Comparison of ENCODE assay signal across 8 mouse cellular contexts in the genomic region with DNA sequence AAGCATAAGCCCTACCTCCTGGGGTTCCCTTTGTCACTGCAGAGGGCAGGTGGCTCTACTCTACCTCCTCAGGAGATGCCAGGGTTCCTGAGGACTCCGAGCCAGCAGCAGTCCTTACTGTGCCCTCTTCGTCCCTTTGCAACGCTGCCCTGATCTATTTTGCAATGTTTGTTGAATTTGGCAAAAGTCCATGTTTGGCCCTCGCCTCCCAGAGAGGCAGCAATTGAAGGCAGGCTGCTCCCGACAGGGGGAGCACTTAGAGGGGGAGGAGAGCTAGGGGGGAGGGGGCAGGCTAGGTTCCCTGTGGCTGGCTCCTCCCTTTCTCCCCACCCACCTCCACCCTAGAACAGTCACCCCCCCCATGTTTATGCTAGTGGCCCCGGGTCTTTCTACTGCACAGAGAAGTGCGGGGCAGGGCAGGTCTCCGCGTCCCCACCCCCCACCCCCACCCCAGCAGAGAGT. TPM values are rescaled to one million over a fixed set of nuclear protein-coding genes. Genes with fewer than 3 reads are reported as not detected.
DNase-seq lines count a peak whose midpoint lies in the region; ATAC-seq and TF ChIP-seq lines count a peak whose summit lies in the region.

No protein-coding gene starts in this region.

- TF ChIP-seq POLR2A in CH12.LX (IDR thresholded peaks at IDR 0.05; ENCODE audit: low read depth, low read length): no peak

- no peaks in the 10 kb centered on the region for H3K9me3 ChIP-seq in CH12.LX (replicated peaks; ENCODE audit: low read length)
- H3K9me3 ChIP-seq in liver, embryonic 11.5 days (ENCODE audit: control insufficient read depth, low read length): no peaks in the 10 kb centered on the region
- H3K9me3 ChIP-seq in stomach, embryonic 14.5 days (ENCODE audit: control insufficient read depth, low read depth, low read length): no peaks in the 10 kb centered on the region

- H3K9ac ChIP-seq in CH12.LX (ENCODE audit: insufficient read depth, low read depth): no peak overlapping the region
- no peak overlapping the region for H3K9ac ChIP-seq in liver, embryonic 11.5 days (ENCODE audit: low read depth, low read length)
- no peak overlapping the region; the same call in 1 of the 2 replicates for H3K9ac ChIP-seq in stomach, embryonic 14.5 days (replicated peaks; ENCODE audit: low read depth, low read length)

- TF ChIP-seq RAD21 in CH12.LX (IDR thresholded peaks at IDR 0.05; ENCODE audit: low read depth, low read length): no peak

- no peaks in the 10 kb centered on the region for H3K79me2 ChIP-seq in CH12.LX (replicated peaks; ENCODE audit: control insufficient read depth, extremely low read depth, insufficient read depth, poor library complexity, severe bottlenecking)

- no peaks in the 10 kb centered on the region for H3K36me3 ChIP-seq in CH12.LX (replicated peaks in 1 of 2; ENCODE audit: control insufficient read depth in 1 of 2, insufficient read depth in 1 of 2, low read length in 1 of 2)
- H3K36me3 ChIP-seq in liver, embryonic 11.5 days (ENCODE audit: control insufficient read depth, insufficient read depth, low read length): no peaks in the 10 kb centered on the region
- no peaks in the 10 kb centered on the region for H3K36me3 ChIP-seq in stomach, embryonic 14.5 days (ENCODE audit: control insufficient read depth, insufficient read depth, low read length)

- H3K4me2 ChIP-seq in CH12.LX (ENCODE audit: insufficient read depth, low read depth, poor library complexity, severe bottlenecking): no peak overlapping the region
- peak overlapping the region; percentile 33 for H3K4me2 ChIP-seq in liver, embryonic 11.5 days
- peak overlapping the region; percentile 10 for H3K4me2 ChIP-seq in stomach, embryonic 14.5 days (replicated peaks; ENCODE audit: low read depth, low read length)

- TF ChIP-seq EP300 in CH12.LX (IDR thresholded peaks at IDR 0.05; ENCODE audit: low read length): no peak

- peak; percentile 60 for ATAC-seq in cerebellum, adult (ENCODE audit: insufficient number of reproducible peaks, low FRiP score, low TSS enrichment)
- ATAC-seq in liver, embryonic 11.5 days (replicated peaks; ENCODE audit: low FRiP score): peak; percentile 57
- peak; percentile 56; the same call in 1 of the 2 replicates for ATAC-seq in stomach, embryonic 14.5 days (ENCODE audit: insufficient number of reproducible peaks, insufficient read depth, low FRiP score, low read depth)

- H3K27ac ChIP-seq in CH12.LX (ENCODE audit: insufficient read depth, low read depth): no peak overlapping the region
- H3K27ac ChIP-seq in liver, embryonic 11.5 days (ENCODE audit: low read depth, low read length): 0 out of 2 replicates have a peak overlapping the region, but pooled peaks have one; percentile 19
- no peak overlapping the region for H3K27ac ChIP-seq in stomach, embryonic 14.5 days (ENCODE audit: low read length)

- dilution Hi-C loops in CH12.LX (cut with MboI; ENCODE audit: extremely low pct_ligation_motif_present, extremely low pct_unique_long_range_greater_than_20kb, low sequenced_read_pairs): no loop called here

- peak in 1 of 2 experiments; percentile 40; a peak in 2 of 4 replicates for TF ChIP-seq CTCF in CH12.LX (conservative IDR thresholded peaks at IDR 0.05 in 1 of 2, IDR thresholded peaks at IDR 0.05 in 1 of 2; ENCODE audit: low read depth in 2 of 2, low read length in 2 of 2)

- peaks cover 47% of the 10 kb centered on the region for H3K27me3 ChIP-seq in CH12.LX (replicated peaks)
- H3K27me3 ChIP-seq in liver, embryonic 11.5 days (replicated peaks; ENCODE audit: control insufficient read depth, insufficient read depth, low read length): no peaks in the 10 kb centered on the region; the same call in 1 of the 2 replicates
- H3K27me3 ChIP-seq in stomach, embryonic 14.5 days (ENCODE audit: control insufficient read depth, insufficient read depth, low read length): no peaks in the 10 kb centered on the region

- H3K4me1 ChIP-seq in CH12.LX (ENCODE audit: control insufficient read depth in 1 of 2, insufficient read depth in 2 of 2): peaks cover 4 to 7% of the 10 kb centered on the region in 2 experiments; a peak in 2 of 4 replicates
- peaks cover 6% of the 10 kb centered on the region; the same call in 1 of the 2 replicates for H3K4me1 ChIP-seq in liver, embryonic 11.5 days (replicated peaks; ENCODE audit: control insufficient read depth, insufficient read depth, low read length)
- peaks cover 7% of the 10 kb centered on the region; the same call in 1 of the 2 replicates for H3K4me1 ChIP-seq in stomach, embryonic 14.5 days (ENCODE audit: control insufficient read depth, insufficient read depth, low read length)

- WGBS in liver, embryonic 11.5 days: 13% methylated on average over 9 of the region's 9 CpGs
- WGBS in stomach, embryonic 14.5 days: 5% methylated on average over 9 of the region's 9 CpGs

- no peak overlapping the region for H3K4me3 ChIP-seq in CH12.LX (replicated peaks in 1 of 3; ENCODE audit: low read depth in 2 of 3, low read length in 2 of 3, poor library complexity in 1 of 3)
- H3K4me3 ChIP-seq in liver, embryonic 11.5 days (ENCODE audit: low read depth, low read length): no peak overlapping the region
- no peak overlapping the region for H3K4me3 ChIP-seq in stomach, embryonic 14.5 days (ENCODE audit: low read depth, low read length)

- intact Hi-C loops in heart, postnatal 14 days (cut with DNase I): loop anchor here (5.0 kb wide), 1 partner anchor 54 kb away; the partner anchor contains the start of gene Itih1

- in situ Hi-C loops in CH12.LX (cut with MboI; ENCODE audit: low pct_ligation_motif_present, low pct_unique_long_range_greater_than_20kb, low sequenced_read_pairs): no loop called here

- no peak for DNase-seq in cerebellum, postnatal 4 days (ENCODE audit: low spot score in 2 of 2)
- DNase-seq in CH12.LX (ENCODE audit: extremely low read depth): no peak
- peak; percentile 16 to 48 for DNase-seq in cerebellum, postnatal 14 days
- DNase-seq in heart, postnatal 14 days: peak; percentile 65 to 71
- DNase-seq in liver, embryonic 11.5 days (ENCODE audit: low spot score): no peak
- no peak for DNase-seq in spleen, postnatal 4 days (ENCODE audit: low spot score in 2 of 2)

TF ChIP-seq in CH12.LX, 34 proteins besides CTCF, POLR2A, EP300 and RAD21:
- TF ChIP-seq MEF2A (IDR thresholded peaks at IDR 0.05; ENCODE audit: borderline replicate concordance, low read depth, low read length): no peak
- TF ChIP-seq ELF1 (IDR thresholded peaks at IDR 0.05; ENCODE audit: low read depth, low read length): no peak
- no peak for TF ChIP-seq JUND (conservative IDR thresholded peaks at IDR 0.05; ENCODE audit: low read depth, low read length)
- TF ChIP-seq SMC3 (IDR thresholded peaks at IDR 0.05; ENCODE audit: low read depth, low read length): peak; percentile 13; the same call in 1 of the 2 replicates
- TF ChIP-seq MYC (IDR thresholded peaks at IDR 0.05; ENCODE audit: low read depth, low read length): no peak

RNA-seq across cellular contexts. Expression of gene Itih4, which starts 2.0 kb away (rescaled TPM):
- total RNA-seq in CH12.LX (2012; rRNA removed) (not detected in 2 replicates), CH12.LX (2014; rRNA removed) (not detected in 2 replicates)
- polyA plus RNA-seq in CH12.LX (2012; ENCODE audit: insufficient read length, low read depth): not detected in 2 replicates
- 1 to 10 TPM; 2.7 to 6.5 TPM for total RNA-seq in heart, postnatal 14 days (2021)
- 3.4 and 4.4 TPM in 2 replicates for polyA plus RNA-seq in liver, embryonic 11.5 days (2014; fragmentation: Nextera tagmentation; extraction: Ambion mirVana)
- 0.22 TPM in 2 replicates for polyA plus RNA-seq in stomach, embryonic 14.5 days (2014; fragmentation: Nextera tagmentation; extraction: Ambion mirVana)

RNA-seq across cellular contexts. Expression of gene Mustn1, which starts 9.3 kb away (rescaled TPM):
- total RNA-seq in CH12.LX (2012; rRNA removed) (0.29 and 0.30 TPM in 2 replicates), CH12.LX (2014; rRNA removed) (0.19 TPM in 1 of 2 replicates, not detected in the other)
- polyA plus RNA-seq in CH12.LX (2012; ENCODE audit: insufficient read length, low read depth): 0.33 and 0.44 TPM in 2 replicates
- total RNA-seq in heart, postnatal 14 days (2021): 10 to 100 TPM; 10.7 to 13.5 TPM
- polyA plus RNA-seq in liver, embryonic 11.5 days (2014; fragmentation: Nextera tagmentation; extraction: Ambion mirVana): 0.25 and 0.45 TPM in 2 replicates
- 3.7 and 4.7 TPM in 2 replicates for polyA plus RNA-seq in stomach, embryonic 14.5 days (2014; fragmentation: Nextera tagmentation; extraction: Ambion mirVana)

RNA-seq across cellular contexts. Expression of gene Itih3, which starts 35.3 kb away (rescaled TPM):
- not detected in 2 replicates for total RNA-seq in CH12.LX (2012; rRNA removed)
- not detected in 2 replicates for total RNA-seq in CH12.LX (2014; rRNA removed)
- polyA plus RNA-seq in CH12.LX (2012; ENCODE audit: insufficient read length, low read depth): not detected in 2 replicates
- total RNA-seq in heart, postnatal 14 days (2021): under 1 TPM; 0.39 to 0.81 TPM
- 57.8 and 64.8 TPM in 2 replicates for polyA plus RNA-seq in liver, embryonic 11.5 days (2014; fragmentation: Nextera tagmentation; extraction: Ambion mirVana)
- polyA plus RNA-seq in stomach, embryonic 14.5 days (2014; fragmentation: Nextera tagmentation; extraction: Ambion mirVana): 0.36 and 0.91 TPM in 2 replicates

RNA-seq across cellular contexts. Expression of gene Itih1, which starts 54.8 kb away (rescaled TPM):
- 0.04 TPM in 1 of 2 replicates, not detected in the other for total RNA-seq in CH12.LX (2012; rRNA removed)
- total RNA-seq in CH12.LX (2014; rRNA removed): not detected in 2 replicates
- not detected in 2 replicates for polyA plus RNA-seq in CH12.LX (2012; ENCODE audit: insufficient read length, low read depth)
- total RNA-seq in heart, postnatal 14 days (2021): not detected
- 16.3 and 17.4 TPM in 2 replicates for polyA plus RNA-seq in liver, embryonic 11.5 days (2014; fragmentation: Nextera tagmentation; extraction: Ambion mirVana)
- polyA plus RNA-seq in stomach, embryonic 14.5 days (2014; fragmentation: Nextera tagmentation; extraction: Ambion mirVana): not detected in 2 replicates

Comparison
In these comparisons a context has a peak if more than half of its experiments do, and no peak if none do; other contexts are left out.
1. DNase-seq: peak in cerebellum, postnatal 14 days (2 of 2) and heart, postnatal 14 days (2 of 2); none in cerebellum, postnatal 4 days (0 of 2), CH12.LX (single experiment), liver, embryonic 11.5 days (single experiment) and spleen, postnatal 4 days (0 of 2).
2. RNA of gene Itih3, which starts 35.3 kb away (polyA plus RNA-seq): 57.8 to 64.8 TPM in liver, embryonic 11.5 days; 0.36 to 0.91 TPM in stomach, embryonic 14.5 days and not detected in CH12.LX; every median in the first group is over 10 times any median in the second.
3. Peak in every context shown above with its lines, with median percentiles within 50 percentile points of each other: ATAC-seq.